Mouse (Mus musculus) CH12.LX (cell line): ENCODE data around the gene Fbxo39. TPM values are rescaled to one million over a fixed set of nuclear protein-coding genes. Genes with fewer than 3 reads are reported as not detected.

Experiments
- DNase-seq: peaks from one replicate; pipeline ENCODE4 v3.0.0-alpha.2; 2013; ENCODE audit errors: extremely low read depth
- H3K27ac ChIP-seq: 2 replicates; pipeline ENCODE4 v1.5.1; 2012; ENCODE audit warnings: low read depth, mild to moderate bottlenecking, control low read depth, moderate library complexity; ENCODE audit not compliant: insufficient read depth
- H3K27me3 ChIP-seq: replicated peaks from 2 replicates; pipeline ENCODE3; 2012; ENCODE audit warnings: inconsistent platforms
- H3K36me3 ChIP-seq, 2 experiments: replicated peaks in 1 of 2; 2 replicates each; pipeline versions ENCODE3 to v1.6.1; 2012; ENCODE audit warnings: inconsistent platforms in 1 of 2, low read length in 1 of 2, mild to moderate bottlenecking in 1 of 2, mixed read lengths in 1 of 2, moderate library complexity in 1 of 2; ENCODE audit not compliant: control insufficient read depth in 1 of 2, insufficient read depth in 1 of 2
- H3K4me1 ChIP-seq, 2 experiments: 2 replicates each; pipeline ENCODE4 v1.6.1; 2012; ENCODE audit warnings: inconsistent platforms in 1 of 2, moderate library complexity in 1 of 2; ENCODE audit not compliant: insufficient read depth in 2 of 2, control insufficient read depth in 1 of 2
- H3K4me2 ChIP-seq: 2 replicates; pipeline ENCODE4 v1.6.1; 2012; ENCODE audit warnings: low read depth, mild to moderate bottlenecking, control low read depth; ENCODE audit not compliant: poor library complexity, insufficient read depth, severe bottlenecking
- H3K4me3 ChIP-seq, 3 experiments: fragments of 150-350 bp in 1 of 3; sonication (generic) in 1 of 3; replicated peaks in 1 of 3; 2 replicates each; pipeline versions ENCODE3 to v1.5.1; 2011 to 2012; ENCODE audit warnings: low read depth in 2 of 3, low read length in 2 of 3, mild to moderate bottlenecking in 2 of 3, moderate library complexity in 2 of 3, control low read depth in 1 of 3, improper control_type of control experiment in 1 of 3, inconsistent platforms in 1 of 3, mixed read lengths in 1 of 3; ENCODE audit not compliant: poor library complexity in 1 of 3
- H3K79me2 ChIP-seq: replicated peaks from 2 replicates; pipeline ENCODE4 v1.6.1; 2012; ENCODE audit warnings: mild to moderate bottlenecking, moderate library complexity; ENCODE audit not compliant: control insufficient read depth, poor library complexity, insufficient read depth, severe bottlenecking; ENCODE audit errors: extremely low read depth
- H3K9ac ChIP-seq: 2 replicates; pipeline ENCODE4 v1.6.1; 2012; ENCODE audit warnings: low read depth, mild to moderate bottlenecking, control low read depth, moderate library complexity; ENCODE audit not compliant: insufficient read depth
- H3K9me3 ChIP-seq: replicated peaks from 2 replicates; pipeline ENCODE3; 2012; ENCODE audit warnings: low read length, inconsistent platforms, mixed read lengths
- BHLHE40 ChIP-seq: IDR thresholded peaks from 2 replicates; pipeline ENCODE4 v1.6.1; 2011; ENCODE audit warnings: mild to moderate bottlenecking, low read depth, low read length, improper control_type of control experiment
- CHD1 ChIP-seq: IDR thresholded peaks from 2 replicates; pipeline ENCODE4 v1.6.1; 2012; ENCODE audit warnings: low read depth, low read length, improper control_type of control experiment, inconsistent platforms
- CHD2 ChIP-seq: IDR thresholded peaks from 2 replicates; pipeline ENCODE4 v1.6.1; 2011; ENCODE audit warnings: low read length, improper control_type of control experiment
- CTCF ChIP-seq, 2 experiments: IDR thresholded peaks in 1 of 2; conservative IDR thresholded peaks in 1 of 2; 2 replicates each; pipeline ENCODE4 v1.5.1; 2011 to 2012; ENCODE audit warnings: low read depth in 2 of 2, low read length in 2 of 2, improper control_type of control experiment in 1 of 2, inconsistent platforms in 1 of 2, mild to moderate bottlenecking in 1 of 2, moderate library complexity in 1 of 2
- ELF1 ChIP-seq: IDR thresholded peaks from 2 replicates; pipeline ENCODE4 v1.6.1; 2014; ENCODE audit warnings: low read depth, mild to moderate bottlenecking, inconsistent platforms, low read length, improper control_type of control experiment
- EP300 ChIP-seq: IDR thresholded peaks from 2 replicates; pipeline ENCODE4 v1.6.1; 2011; ENCODE audit warnings: low read length, improper control_type of control experiment
- ETS1 ChIP-seq: conservative IDR thresholded peaks from 2 replicates; pipeline ENCODE4 v1.6.1; 2012; ENCODE audit warnings: low read depth, mild to moderate bottlenecking, inconsistent platforms, low read length, improper control_type of control experiment, moderate library complexity
- HCFC1 ChIP-seq: IDR thresholded peaks from 2 replicates; pipeline ENCODE4 v1.6.1; 2012; ENCODE audit warnings: low read depth, mild to moderate bottlenecking, inconsistent platforms, low read length, improper control_type of control experiment
- IRF4 ChIP-seq: IDR thresholded peaks from 2 replicates; pipeline ENCODE4 v1.6.1; 2014; ENCODE audit warnings: low read depth, mild to moderate bottlenecking, inconsistent platforms, low read length, improper control_type of control experiment
- JUN ChIP-seq: IDR thresholded peaks from 2 replicates; pipeline ENCODE4 v1.6.1; 2011; ENCODE audit warnings: low read depth, mild to moderate bottlenecking, low read length, improper control_type of control experiment, moderate library complexity; ENCODE audit not compliant: insufficient read depth
- JUND ChIP-seq: conservative IDR thresholded peaks from 2 replicates; pipeline ENCODE4 v1.6.1; 2011; ENCODE audit warnings: low read depth, low read length, improper control_type of control experiment
- KAT2A ChIP-seq: IDR thresholded peaks from 2 replicates; pipeline ENCODE4 v1.6.1; 2012; ENCODE audit warnings: low read length, improper control_type of control experiment, inconsistent platforms; ENCODE audit not compliant: insufficient replicate concordance
- MAFK ChIP-seq: IDR thresholded peaks from 2 replicates; pipeline ENCODE4 v1.6.1; 2011; ENCODE audit warnings: low read length, improper control_type of control experiment; ENCODE audit not compliant: insufficient replicate concordance
- MAX ChIP-seq: IDR thresholded peaks from 2 replicates; pipeline ENCODE4 v1.6.1; 2011; ENCODE audit warnings: low read length, improper control_type of control experiment
- MAZ ChIP-seq: IDR thresholded peaks from 2 replicates; pipeline ENCODE4 v1.6.1; 2012; ENCODE audit warnings: low read depth, mild to moderate bottlenecking, inconsistent platforms, low read length, improper control_type of control experiment, moderate library complexity
- MEF2A ChIP-seq: IDR thresholded peaks from 2 replicates; pipeline ENCODE4 v1.6.1; 2014; ENCODE audit warnings: low read depth, mild to moderate bottlenecking, inconsistent platforms, low read length, improper control_type of control experiment, borderline replicate concordance
- MYC ChIP-seq: IDR thresholded peaks from 2 replicates; pipeline ENCODE4 v1.6.1; 2011; ENCODE audit warnings: low read depth, mild to moderate bottlenecking, improper control_type of control experiment, low read length
- NRF1 ChIP-seq: IDR thresholded peaks from 2 replicates; pipeline ENCODE4 v1.6.1; 2014; ENCODE audit warnings: low read depth, mild to moderate bottlenecking, inconsistent platforms, low read length, improper control_type of control experiment, moderate library complexity
- PAX5 ChIP-seq: IDR thresholded peaks from 2 replicates; pipeline ENCODE4 v1.6.1; 2012; ENCODE audit warnings: low read length, inconsistent platforms, mixed read lengths
- POLR2A ChIP-seq: IDR thresholded peaks from 2 replicates; pipeline ENCODE4 v1.6.1; 2011; ENCODE audit warnings: low read depth, mild to moderate bottlenecking, improper control_type of control experiment, low read length
- POLR2AphosphoS2 ChIP-seq: IDR thresholded peaks from 2 replicates; pipeline ENCODE4 v1.6.1; 2011; ENCODE audit warnings: low read depth, low read length, improper control_type of control experiment
- RCOR1 ChIP-seq: conservative IDR thresholded peaks from 2 replicates; pipeline ENCODE4 v1.6.1; 2012; ENCODE audit warnings: low read depth, mild to moderate bottlenecking, inconsistent platforms, low read length, improper control_type of control experiment
- SIN3A ChIP-seq: IDR thresholded peaks from 2 replicates; pipeline ENCODE4 v1.6.1; 2012; ENCODE audit warnings: low read length, improper control_type of control experiment, inconsistent platforms
- SMC3 ChIP-seq: IDR thresholded peaks from 2 replicates; pipeline ENCODE4 v1.6.1; 2011; ENCODE audit warnings: low read depth, low read length, improper control_type of control experiment
- TBP ChIP-seq: conservative IDR thresholded peaks from 2 replicates; pipeline ENCODE4 v1.6.1; 2011; ENCODE audit warnings: low read depth, low read length, improper control_type of control experiment
- UBTF ChIP-seq: IDR thresholded peaks from 2 replicates; pipeline ENCODE4 v1.6.1; 2012; ENCODE audit warnings: low read depth, mild to moderate bottlenecking, inconsistent platforms, low read length, improper control_type of control experiment, moderate library complexity
- USF1 ChIP-seq: IDR thresholded peaks from 2 replicates; pipeline ENCODE4 v1.6.1; 2014; ENCODE audit warnings: low read depth, mild to moderate bottlenecking, inconsistent platforms, low read length, improper control_type of control experiment
- USF2 ChIP-seq: conservative IDR thresholded peaks from 2 replicates; pipeline ENCODE4 v1.6.1; 2011; ENCODE audit warnings: low read depth, low read length, improper control_type of control experiment
- ZC3H11A ChIP-seq: IDR thresholded peaks from 2 replicates; pipeline ENCODE4 v1.6.1; 2012; ENCODE audit warnings: low read depth, mild to moderate bottlenecking, inconsistent platforms, low read length, improper control_type of control experiment
- ZKSCAN1 ChIP-seq: IDR thresholded peaks from 2 replicates; pipeline ENCODE4 v1.6.1; 2012; ENCODE audit warnings: low read depth, inconsistent platforms, low read length, improper control_type of control experiment, borderline replicate concordance
- ZMIZ1 ChIP-seq: IDR thresholded peaks from 2 replicates; pipeline ENCODE4 v1.6.1; 2012; ENCODE audit warnings: low read depth, mild to moderate bottlenecking, inconsistent platforms, low read length, improper control_type of control experiment
- dilution Hi-C: fragments of 300-500 bp; cut with MboI; formaldehyde crosslinking; loops from 2 replicates; pipeline ENCODE4 v1.14.3; 2020; ENCODE audit warnings: low sequenced_read_pairs; ENCODE audit not compliant: extremely low pct_unique_long_range_greater_than_20kb, extremely low pct_ligation_motif_present
- in situ Hi-C: fragments of 300-500 bp; cut with MboI; formaldehyde crosslinking; loops from 3 replicates; pipeline ENCODE4 v1.14.3; 2019; ENCODE audit warnings: low sequenced_read_pairs, low pct_ligation_motif_present, low pct_unique_long_range_greater_than_20kb, mixed read lengths
- polyA plus RNA-seq: library from polyadenylated mRNA; unstranded; fragments of >175 nt; gene quantifications from 2 replicates; pipeline ENCODE4 v1.2.1, GENCODE M21; 2012; ENCODE audit warnings: low read depth; ENCODE audit not compliant: insufficient read length
- total RNA-seq, 2 experiments: library from RNA; depleted of rRNA; stranded (reverse); fragments of 300-350 nt in 1 of 2; fragments of >200 nt in 1 of 2; gene quantifications; 2 replicates each; pipeline ENCODE4 v1.2.3; 2012 to 2014

Gene Fbxo39
- total and polyA plus RNA-seq, 3 experiments = 0.13 TPM; not detected in 2

DNA sequence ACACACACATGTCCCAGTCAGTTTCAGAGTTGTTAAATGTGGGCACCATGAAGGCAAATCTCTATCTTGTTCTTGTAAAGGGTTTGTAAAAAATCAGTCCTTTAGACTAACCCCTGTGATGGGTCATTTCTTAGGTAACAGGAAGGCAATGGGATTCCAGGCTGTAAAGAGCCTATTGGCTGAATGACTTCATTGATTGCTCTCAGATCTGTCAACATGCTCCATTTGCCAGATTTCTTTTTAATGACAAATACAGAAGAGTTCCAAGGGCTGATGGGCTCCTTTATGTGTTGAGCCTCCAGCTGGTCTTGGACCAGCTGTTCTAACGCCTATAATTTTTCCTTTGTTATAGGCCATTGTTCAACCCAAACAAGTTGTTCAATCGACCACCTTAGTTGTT is 21.1 kb upstream of the Fbxo39 start:
- no peak for DNase-seq
- in situ Hi-C loops = no loop called here
- H3K4me2 ChIP-seq = no peak overlapping the region
- no peaks in the 10 kb centered on the region for H3K79me2 ChIP-seq
- H3K36me3 ChIP-seq = no peaks in the 10 kb centered on the region
- H3K4me1 ChIP-seq = no peaks in the 10 kb centered on the region
- H3K4me3 ChIP-seq = no peak overlapping the region
- no peaks in the 10 kb centered on the region for H3K9me3 ChIP-seq
- no peak overlapping the region for H3K9ac ChIP-seq
- no peak overlapping the region for H3K27ac ChIP-seq
- dilution Hi-C loops = no loop called here
- TF ChIP-seq MAFK (no peak), CTCF (conservative IDR thresholded peaks at IDR 0.05 in 1 of 2, IDR thresholded peaks at IDR 0.05 in 1 of 2; ENCODE audit: low read depth in 2 of 2, low read length in 2 of 2) (no peak), EP300 (no peak), IRF4 (no peak), ETS1 (no peak), CHD1 (no peak), MEF2A (no peak), HCFC1 (no peak), JUN (no peak), MAX (no peak), UBTF (no peak), BHLHE40 (no peak), ELF1 (no peak), ZMIZ1 (no peak), CHD2 (no peak), USF2 (no peak), RCOR1 (no peak), ZC3H11A (no peak), POLR2AphosphoS2 (no peak)
- TF ChIP-seq, all 38 proteins: peak for 0
- H3K27me3 ChIP-seq = peaks cover 8% of the 10 kb centered on the region

DNA sequence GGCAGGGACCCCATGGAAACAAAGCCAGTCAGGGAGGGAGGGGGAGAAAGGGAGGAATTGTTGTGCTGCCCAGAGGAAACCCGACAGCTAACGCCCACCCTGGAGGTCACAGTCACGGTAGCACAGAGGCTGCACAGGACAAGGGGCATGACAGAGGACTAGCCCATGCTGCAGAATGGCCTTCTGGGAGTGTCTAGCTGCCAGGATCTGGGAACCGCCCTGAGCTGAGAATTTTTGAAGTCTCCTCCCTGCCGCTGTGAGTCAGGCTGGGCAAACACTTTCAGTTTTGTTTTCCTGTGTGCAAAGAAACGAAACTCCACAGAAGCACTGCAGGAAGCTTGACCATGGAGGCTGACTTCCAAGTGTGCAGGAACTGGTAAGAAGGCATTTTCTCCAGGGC is 12.9 kb upstream of the Fbxo39 start, which contains the start of gene Xaf1:
Gene Xaf1 (plus strand): TSS at position 296 of the 400 bp plus-strand sequence.
- Histone ChIP-seq H3K27me3 (peaks cover 3% of the 10 kb centered on the region), H3K9me3 (no peaks in the 10 kb centered on the region), H3K27ac (no peak within 1 kb of the TSS), H3K4me2 (peak within 1 kb of the TSS; percentile 46), H3K4me3 (peak within 1 kb of the TSS; percentile 40 to 59 (median 58)), H3K79me2 (no peaks in the 10 kb centered on the region), H3K9ac (peak within 1 kb of the TSS; percentile 10), H3K36me3 (peaks cover 0 to 23% of the 10 kb centered on the region in 2 experiments), H3K4me1 (peaks cover 8 to 29% of the 10 kb centered on the region in 2 experiments; a peak in 3 of 4 replicates)
- in situ Hi-C loops (no loop called here), dilution Hi-C loops (no loop called here)
- peak; percentile 72 for DNase-seq
- TF ChIP-seq SMC3 = no peak
- TF ChIP-seq UBTF = no peak
- peak; percentile 41; the same call in 1 of the 2 replicates for TF ChIP-seq ELF1
- TF ChIP-seq JUN = no peak
- TF ChIP-seq MYC = no peak
- no peak for TF ChIP-seq MAZ
- peak; percentile 71 for TF ChIP-seq SIN3A
- TF ChIP-seq NRF1 = no peak
- TF ChIP-seq BHLHE40 = peak; percentile 23; the same call in 1 of the 2 replicates
- TF ChIP-seq ZKSCAN1 = no peak
- TF ChIP-seq RCOR1 = no peak
- TF ChIP-seq JUND = no peak
- TF ChIP-seq KAT2A = no peak
- no peak for TF ChIP-seq CTCF (conservative IDR thresholded peaks at IDR 0.05 in 1 of 2, IDR thresholded peaks at IDR 0.05 in 1 of 2; ENCODE audit: low read depth in 2 of 2, low read length in 2 of 2)
- peak; percentile 44 for TF ChIP-seq EP300
- no peak for TF ChIP-seq ZMIZ1
- no peak for TF ChIP-seq USF1
- TF ChIP-seq CHD1 = no peak
- no peak for TF ChIP-seq POLR2AphosphoS2
- TF ChIP-seq IRF4 = peak; percentile 89
- TF ChIP-seq TBP = 0 out of 2 replicates have a peak, but pooled peaks have one; percentile 27
- TF ChIP-seq MEF2A = no peak; the same call in 1 of the 2 replicates
- TF ChIP-seq CHD2 = 0 out of 2 replicates have a peak, but pooled peaks have one; percentile 24
- peak; percentile 41; the same call in 1 of the 2 replicates for TF ChIP-seq POLR2A
- no peak for TF ChIP-seq ZC3H11A
- no peak for TF ChIP-seq PAX5
